ENCODE assay signal across 31 mouse cellular contexts in genomic region chr15:56820256-56820976, GRCm38 (mm10).
DNase-seq lines count a peak whose midpoint lies in the region; ATAC-seq and TF ChIP-seq lines count a peak whose summit lies in the region.
"Had no signal": no experiment of that assay in that cellular context is flagged by ENCODE, and none has a peak within 500 bp of the region (broad histone marks: within the 10 kb centered on the region; RNA-seq: fewer than 3 reads in every experiment).

No protein-coding gene starts in this region.

- H3K9me3 ChIP-seq in midbrain, embryonic 15.5 days = no peaks in the 10 kb centered on the region
- H3K9me3 ChIP-seq: embryonic facial prominence, embryonic 12.5 days; forebrain, embryonic 12.5 days; hindbrain, embryonic 12.5 days; intestine, embryonic 15.5 days; liver, embryonic 12.5 days; megakaryocyte, embryonic 14.5 days; neural tube, embryonic 15.5 days had no signal

- no peak overlapping the region for H3ac ChIP-seq in C2C12 (ENCODE audit: control insufficient read depth, insufficient read length, low read depth)

- in situ Hi-C loops in Patski (cut with MboI; ENCODE audit: low pct_unique_long_range_greater_than_20kb) = no loop called here

- CTCF ChIA-PET in Patski (lab: Charles Lee) = no interaction called here

- no peaks in the 10 kb centered on the region for H3K79me2 ChIP-seq in C2C12 (ENCODE audit: control insufficient read depth, insufficient read depth)

- WGBS in midbrain, embryonic 15.5 days = 31% methylated on average over 4 of the region's 4 CpGs

- no peaks in the 10 kb centered on the region for H3K27me3 ChIP-seq in C2C12 (ENCODE audit: control insufficient read depth, insufficient read depth, insufficient read length)
- no peaks in the 10 kb centered on the region for H3K27me3 ChIP-seq in Patski
- no peaks in the 10 kb centered on the region for H3K27me3 ChIP-seq in midbrain, embryonic 15.5 days (replicated peaks)
- H3K27me3 ChIP-seq: embryonic facial prominence, embryonic 12.5 days; hindbrain, embryonic 12.5 days; intestine, embryonic 15.5 days; liver, embryonic 12.5 days; megakaryocyte, embryonic 14.5 days; neural tube, embryonic 15.5 days had no signal

- no peak overlapping the region for H3K4me3 ChIP-seq in gastrocnemius, adult 2 months
- no peak overlapping the region for H3K4me3 ChIP-seq in C2C12 (ENCODE audit: insufficient read depth, poor library complexity, severe bottlenecking)
- no peak overlapping the region for H3K4me3 ChIP-seq in midbrain, embryonic 15.5 days
- H3K4me3 ChIP-seq: embryonic facial prominence, embryonic 12.5 days; erythroblast, embryonic 14.5 days; forebrain, embryonic 12.5 days; hindbrain, embryonic 12.5 days; intestine, embryonic 15.5 days; liver, embryonic 12.5 days; megakaryocyte, embryonic 14.5 days; neural tube, embryonic 15.5 days had no signal

- no peak overlapping the region for H3K9ac ChIP-seq in midbrain, embryonic 15.5 days
- H3K9ac ChIP-seq: embryonic facial prominence, embryonic 12.5 days; forebrain, embryonic 12.5 days; hindbrain, embryonic 12.5 days; intestine, embryonic 15.5 days; liver, embryonic 12.5 days; neural tube, embryonic 15.5 days had no signal

- TF ChIP-seq CTCF in gastrocnemius, adult 2 months (IDR thresholded peaks at IDR 0.05) = no peak
- TF ChIP-seq CTCF in C2C12 (IDR thresholded peaks at IDR 0.05; ENCODE audit: control insufficient read depth, insufficient read depth, insufficient read length) (no peak), Patski (IDR thresholded peaks at IDR 0.05) (no peak)

- no peaks in the 10 kb centered on the region for H3K4me1 ChIP-seq in midbrain, embryonic 15.5 days
- H3K4me1 ChIP-seq: embryonic facial prominence, embryonic 12.5 days; hindbrain, embryonic 12.5 days; intestine, embryonic 15.5 days; liver, embryonic 12.5 days; megakaryocyte, embryonic 14.5 days had no signal

- intact Hi-C loops in gastrocnemius, adult 2 months (cut with DNase I) = no loop called here

- no peak overlapping the region for H3K4me2 ChIP-seq in midbrain, embryonic 15.5 days
- H3K4me2 ChIP-seq: embryonic facial prominence, embryonic 12.5 days; forebrain, embryonic 12.5 days; heart, embryonic 11.5 days; hindbrain, embryonic 12.5 days; intestine, embryonic 15.5 days; liver, embryonic 12.5 days; neural tube, embryonic 15.5 days had no signal

- ATAC-seq in Patski = peak; percentile 47
- peak; percentile 41; the same call in 1 of the 2 replicates for ATAC-seq in midbrain, embryonic 15.5 days (replicated peaks)
- ATAC-seq: CD4-positive, CD25-positive, alpha-beta regulatory T cell, adult 4 months; hindbrain, postnatal 0 days; intestine, embryonic 15.5 days; liver, embryonic 12.5 days had no signal

- DNase-seq in gastrocnemius, adult 2 months = no peak
- DNase-seq in gastrocnemius, postnatal 25 days = no peak
- no peak for DNase-seq in Patski (ENCODE audit: low read depth, low spot score)
- no peak for DNase-seq in layer of hippocampus, adult 11-12 months (ENCODE audit: low spot score)
- no peak for DNase-seq in ovary, postnatal 10 days (ENCODE audit: low spot score)
- DNase-seq: adrenal gland, adult 8-10 months; cerebellum, adult 8-10 months; cerebellum, postnatal 25 days; gastrocnemius, postnatal 36 days; heart, postnatal 36 days; kidney, adult 8-10 months; kidney, postnatal 4 days; layer of hippocampus, postnatal 36 days; left cerebral cortex, postnatal 4 days; lung, adult 18-20 months; lung, postnatal 36 days; right cerebral cortex, adult 18-20 months had no signal

- H3K79me3 ChIP-seq in C2C12 (ENCODE audit: low read depth) = no peaks in the 10 kb centered on the region

- POLR2A ChIA-PET in Patski (lab: Charles Lee) = no interaction called here

- H3K36me3 ChIP-seq in C2C12 (ENCODE audit: control insufficient read depth, insufficient read depth) = no peaks in the 10 kb centered on the region
- no peaks in the 10 kb centered on the region for H3K36me3 ChIP-seq in midbrain, embryonic 15.5 days (replicated peaks)
- H3K36me3 ChIP-seq: embryonic facial prominence, embryonic 12.5 days; forebrain, embryonic 12.5 days; hindbrain, embryonic 12.5 days; intestine, embryonic 15.5 days; liver, embryonic 12.5 days; neural tube, embryonic 15.5 days had no signal

- H3K27ac ChIP-seq in gastrocnemius, adult 2 months = peak overlapping the region; percentile 40; the same call in 1 of the 2 replicates
- H3K27ac ChIP-seq in midbrain, embryonic 15.5 days = no peak overlapping the region
- H3K27ac ChIP-seq: embryonic facial prominence, embryonic 12.5 days; forebrain, embryonic 12.5 days; hindbrain, embryonic 12.5 days; hindbrain, postnatal 0 days; intestine, embryonic 15.5 days; kidney, postnatal 0 days; liver, embryonic 12.5 days; neural tube, embryonic 15.5 days had no signal

TF ChIP-seq in C2C12, 6 proteins besides CTCF, POLR2A, EP300 and RAD21:
- TF ChIP-seq CEBPB (IDR thresholded peaks at IDR 0.05; ENCODE audit: low read depth) (peak; percentile 75), MYOD1 (IDR thresholded peaks at IDR 0.05; ENCODE audit: control insufficient read depth, insufficient read length, low read depth) (peak; percentile 71), MAX (IDR thresholded peaks at IDR 0.05) (no peak), USF1 (IDR thresholded peaks at IDR 0.05; ENCODE audit: low read depth) (no peak), MYOG (IDR thresholded peaks at IDR 0.05; ENCODE audit: control insufficient read depth, extremely low read depth, insufficient read length) (no peak), FOSL1 (IDR thresholded peaks at IDR 0.05; ENCODE audit: insufficient read depth, low read length, poor library complexity, severe bottlenecking) (no peak)
